Mouse (Mus musculus): ENCODE measurements around the gene Rpl35a.
"Not testable (repeated sequence)": the region's sequence is repeated elsewhere in the genome, so short reads cannot be mapped to it uniquely, and the experiment has no call there.

Rpl35a gene

DNA sequence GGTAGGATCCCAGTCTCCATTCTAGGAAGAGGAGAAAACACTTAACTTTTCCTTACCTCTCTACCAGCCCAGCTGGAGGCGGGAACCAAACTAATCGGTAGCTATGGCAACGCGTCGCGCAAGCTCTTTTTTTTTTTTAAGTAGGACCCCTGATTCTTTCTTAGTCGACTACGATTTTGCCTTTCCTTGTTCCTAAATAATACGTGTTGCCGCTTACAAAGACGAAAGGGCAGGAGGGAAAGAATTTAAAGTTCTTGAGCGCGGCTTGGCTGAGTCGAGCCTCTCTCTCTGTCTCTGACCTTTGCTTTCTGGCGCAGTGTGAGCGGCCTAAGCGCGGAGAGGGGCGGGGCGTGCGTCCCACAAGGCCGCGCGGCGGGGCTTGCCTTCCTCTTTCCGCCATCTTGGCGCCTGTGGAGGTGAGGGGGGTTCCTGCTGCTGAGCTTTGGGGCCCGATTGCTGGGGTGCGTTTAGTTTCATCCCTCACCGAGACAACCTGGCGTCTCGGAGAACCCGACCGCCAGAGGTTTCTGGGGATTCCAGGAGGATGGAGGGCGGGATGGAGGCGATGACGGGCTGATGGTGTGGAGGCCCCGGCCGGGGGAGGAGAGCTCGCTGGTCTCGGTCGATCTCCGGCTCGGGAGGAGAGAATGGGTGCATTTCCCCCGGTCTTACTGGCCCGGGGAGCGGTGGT, at the start of gene Rpl35a, which contains the start of gene Iqcg:
Gene Rpl35a, plus strand, starts transcription at position 359 of the 691 bp plus-strand sequence.
Gene Iqcg, minus strand, starts transcription at position 124 of the 691 bp plus-strand sequence.
- no peak for DNase-seq (ENCODE audit: extremely low read depth, low read depth, low spot score)

DNA sequence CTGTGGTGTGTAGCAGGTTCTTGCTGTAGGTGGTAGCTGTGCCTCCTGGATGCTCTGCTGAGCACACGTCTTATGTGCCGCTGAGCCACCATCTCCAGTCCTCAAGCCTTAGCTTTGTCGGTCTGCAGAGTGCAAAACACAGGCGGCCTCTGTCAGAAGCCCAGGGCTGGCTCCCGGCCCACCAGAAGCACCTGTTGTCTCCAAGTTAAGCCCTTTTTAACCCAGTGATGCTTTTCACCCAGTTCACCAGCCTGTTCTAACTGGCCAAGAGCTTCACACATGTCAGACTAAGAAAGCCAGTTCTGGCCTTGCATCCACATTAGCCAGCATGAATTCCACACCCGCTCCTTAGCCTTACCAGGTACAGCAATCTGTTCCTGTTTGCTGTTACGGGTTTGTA, 49.4 kb upstream of the Rpl35a start:
- peak; percentile 8 for DNase-seq (ENCODE audit: extremely low read depth, low read depth, low spot score)

DNA sequence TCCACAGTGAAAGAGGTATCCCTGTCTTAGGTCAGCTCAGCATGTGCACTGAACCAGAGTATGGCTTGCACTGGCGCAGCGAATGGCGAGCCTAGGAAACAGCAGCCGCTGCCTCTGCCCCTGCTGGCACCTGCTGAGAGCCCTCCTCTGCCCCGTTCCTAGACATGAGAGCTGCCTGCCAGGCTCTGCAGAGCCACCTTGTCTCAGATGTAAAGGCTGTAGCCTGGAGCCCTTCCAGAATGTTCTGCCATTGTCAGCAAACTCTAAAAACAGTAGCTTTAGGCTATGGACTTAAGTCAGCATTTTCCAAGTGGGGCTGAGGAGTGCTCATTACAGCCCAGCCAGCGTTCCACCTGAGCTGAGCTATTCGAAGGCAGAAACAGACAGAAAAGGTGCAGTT, 48.8 kb upstream of the Rpl35a start:
- no peak for DNase-seq (ENCODE audit: extremely low read depth, low read depth, low spot score)

DNA sequence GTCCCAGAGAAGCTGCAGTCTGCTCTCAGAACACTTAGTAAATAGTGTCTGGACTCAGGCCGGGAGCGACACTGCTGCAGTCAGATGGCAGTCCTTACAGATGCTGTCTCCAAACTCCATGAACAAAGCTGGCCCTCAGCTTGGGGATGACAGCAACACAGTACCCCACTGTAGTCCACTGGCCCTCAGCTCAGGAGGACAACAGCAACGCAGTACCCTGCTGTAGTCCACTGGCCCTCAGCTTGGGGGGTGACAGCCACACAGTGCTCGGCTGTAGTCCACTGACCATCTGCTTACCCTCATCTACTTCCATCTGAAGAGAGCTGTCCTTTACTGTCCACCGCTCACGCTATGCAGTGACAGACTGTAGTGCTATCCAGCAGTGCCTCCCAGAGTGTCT, 46.1 kb upstream of the Rpl35a start:
- DNase-seq (ENCODE audit: extremely low read depth, low read depth, low spot score), result no peak

DNA sequence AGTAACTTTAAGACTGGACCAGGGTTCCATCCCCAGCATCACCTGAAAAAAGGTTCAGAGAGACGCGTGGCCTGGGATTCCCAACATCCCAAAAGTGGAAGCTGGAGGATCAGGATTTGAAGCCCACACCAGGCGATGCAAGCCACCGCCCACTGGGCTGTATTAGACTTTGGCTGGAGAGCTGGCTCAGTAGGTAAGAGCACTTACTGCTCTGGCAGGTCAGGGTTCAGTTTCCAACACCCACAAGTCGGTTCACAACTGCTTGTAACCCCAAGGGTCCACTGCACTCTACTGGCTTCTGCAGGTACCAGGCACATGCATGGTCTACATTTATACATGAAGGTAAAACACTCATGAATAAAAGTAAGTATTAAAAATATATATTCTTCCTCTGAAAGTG, 42.5 kb upstream of the Rpl35a start:
- no peak for DNase-seq (ENCODE audit: extremely low read depth, low read depth, low spot score)

DNA sequence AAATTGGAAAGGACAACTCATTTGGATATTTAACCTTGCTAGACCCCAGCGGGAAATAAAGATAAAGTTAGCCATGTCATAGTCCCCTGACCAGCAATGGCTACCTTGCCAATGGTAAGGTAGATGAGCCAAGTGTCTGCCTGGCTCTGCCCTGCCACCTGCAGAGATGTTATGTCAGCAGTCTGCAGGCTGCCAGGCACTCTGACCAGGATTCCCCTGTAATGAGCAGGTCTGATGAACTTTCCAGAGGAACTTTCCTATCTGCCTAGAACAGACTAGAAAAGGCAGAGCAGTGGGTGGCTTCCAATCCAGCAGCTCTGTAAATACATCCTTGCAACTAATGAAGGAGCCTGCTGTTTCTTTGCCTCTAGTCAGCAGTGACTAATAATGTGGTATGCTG, 41.3 kb upstream of the Rpl35a start:
- no peak for DNase-seq (ENCODE audit: extremely low read depth, low read depth, low spot score)

DNA sequence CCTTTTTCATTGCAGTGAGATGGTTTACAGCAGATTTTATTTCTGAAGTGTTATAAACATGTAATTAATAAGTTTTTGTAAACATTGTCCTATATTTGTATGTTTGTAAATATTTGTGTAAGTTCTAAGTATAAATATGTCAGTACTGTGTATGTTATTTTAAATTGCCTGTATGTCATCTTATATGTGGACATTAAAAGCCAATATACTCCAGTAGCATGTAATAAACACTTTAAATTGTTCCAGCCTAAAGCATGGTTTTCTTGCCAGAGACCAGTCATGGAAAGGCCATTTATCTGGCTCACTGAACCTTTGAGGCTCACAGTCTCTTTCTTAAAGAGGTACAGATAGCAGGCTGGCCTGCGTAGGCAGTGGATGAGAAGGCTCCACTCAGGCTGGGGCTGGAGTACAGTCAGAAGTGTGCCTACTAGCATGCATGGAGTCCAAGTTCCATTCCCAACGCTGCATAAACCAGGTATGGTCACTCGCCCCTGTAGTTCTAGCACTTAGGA, 40.8 kb upstream of the Rpl35a start:
- no peak for DNase-seq (ENCODE audit: extremely low read depth, low read depth, low spot score)

DNA sequence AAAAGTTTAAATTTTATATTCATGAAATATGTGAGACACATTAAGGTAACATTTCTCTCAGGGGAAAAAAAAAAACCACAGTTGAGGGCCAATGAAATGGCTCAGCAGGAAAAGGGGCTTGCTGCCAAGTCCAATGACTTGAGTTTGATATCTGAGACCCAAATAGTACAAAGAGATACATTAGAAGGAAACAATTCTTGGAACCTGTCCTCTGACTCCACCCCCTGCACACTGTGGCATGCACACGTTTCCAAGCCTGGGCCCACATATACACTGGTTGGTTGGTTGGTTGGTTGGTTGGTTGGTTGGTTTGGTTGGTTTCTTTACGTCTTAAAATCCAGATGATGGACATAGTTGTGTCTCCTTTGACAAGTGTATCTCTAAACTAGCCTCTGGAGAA, 40.3 kb upstream of the Rpl35a start:
- no peak for DNase-seq (ENCODE audit: extremely low read depth, low read depth, low spot score)

DNA sequence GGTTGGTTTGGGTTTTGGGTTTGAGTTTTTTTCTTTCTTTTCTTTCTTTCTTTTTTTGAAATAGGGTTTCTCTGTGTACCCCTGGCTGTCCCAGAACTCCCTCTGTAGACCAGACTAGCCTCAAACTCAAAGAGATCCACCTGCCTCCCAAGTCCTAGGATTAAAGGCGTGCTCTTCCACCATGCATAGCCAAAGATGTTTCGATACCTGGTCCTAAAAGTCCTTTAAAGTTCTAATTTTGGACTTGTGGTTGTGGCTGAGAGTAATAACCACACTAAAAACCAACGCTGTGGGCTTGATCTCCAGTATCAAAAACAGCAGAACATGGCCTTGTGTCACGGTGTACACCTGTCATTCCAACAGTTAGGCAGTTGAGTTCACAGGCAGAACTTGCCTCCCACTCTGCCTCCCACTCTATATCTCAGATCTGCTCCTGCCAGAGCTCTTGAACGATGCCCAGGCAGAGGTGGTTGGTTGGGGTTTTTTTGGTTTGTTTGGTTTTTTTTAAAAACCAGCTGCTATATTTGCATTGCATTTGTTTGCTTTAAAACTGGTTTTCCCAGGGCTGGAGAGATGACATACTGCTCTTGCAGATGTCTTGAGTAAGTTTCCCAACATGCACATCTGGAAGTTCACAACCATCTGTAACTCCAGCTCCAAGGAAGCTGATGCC, 38.4 kb upstream of the Rpl35a start:
- peak; percentile 36 for DNase-seq (ENCODE audit: extremely low read depth, low read depth, low spot score)

DNA sequence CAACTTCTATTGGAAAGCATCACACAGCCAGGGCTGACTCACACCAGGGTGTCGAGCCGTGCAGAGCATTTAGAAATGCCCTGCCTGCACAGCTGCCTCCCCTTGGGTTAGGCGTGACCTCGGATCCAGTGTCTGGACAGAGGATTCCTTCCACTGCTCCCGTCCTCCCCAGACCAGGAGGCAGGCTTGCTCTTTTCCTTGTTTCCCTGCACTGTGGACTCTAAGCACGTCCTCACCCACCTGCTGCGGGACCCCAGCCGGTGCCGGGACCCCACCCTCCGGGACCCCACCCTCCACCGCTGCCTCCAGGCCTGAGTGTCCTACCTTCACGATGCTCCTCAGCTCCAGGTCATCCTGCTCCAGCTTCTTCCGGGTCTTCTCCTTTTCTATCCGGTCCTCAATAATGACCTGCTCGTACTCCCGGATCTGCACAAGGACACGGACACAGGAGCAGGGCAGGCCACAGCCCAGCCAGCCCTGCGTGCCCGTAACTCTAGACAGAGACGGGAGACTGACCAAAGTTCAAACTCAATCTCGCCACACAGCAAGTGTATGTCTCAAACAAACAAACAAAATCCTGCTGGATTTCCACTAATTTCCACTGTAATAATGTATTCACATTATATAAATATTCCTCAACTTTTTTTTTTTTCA, 37.0 kb upstream of the Rpl35a start:
- DNase-seq (ENCODE audit: extremely low read depth, low read depth, low spot score), result no peak

DNA sequence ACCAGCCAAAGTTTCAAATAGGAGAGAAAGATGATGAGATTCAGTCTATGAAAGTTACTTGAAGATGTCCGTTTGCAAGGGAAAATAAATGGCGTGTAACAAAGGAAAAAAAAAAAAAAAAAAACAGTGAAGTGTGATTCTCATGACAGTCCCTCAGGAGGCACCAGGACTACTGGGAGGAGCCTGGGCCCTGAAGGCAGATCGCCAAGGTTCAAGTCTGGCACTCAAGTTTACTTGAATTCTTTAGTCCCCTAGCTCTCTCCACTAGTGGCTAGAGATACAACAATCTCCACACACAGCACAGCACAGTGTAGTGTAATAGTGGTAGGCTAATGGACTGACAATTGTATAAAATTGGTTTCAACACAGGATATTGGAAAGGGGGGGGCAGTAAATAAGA, 34.9 kb upstream of the Rpl35a start:
- DNase-seq (ENCODE audit: extremely low read depth, low read depth, low spot score), result no peak

DNA sequence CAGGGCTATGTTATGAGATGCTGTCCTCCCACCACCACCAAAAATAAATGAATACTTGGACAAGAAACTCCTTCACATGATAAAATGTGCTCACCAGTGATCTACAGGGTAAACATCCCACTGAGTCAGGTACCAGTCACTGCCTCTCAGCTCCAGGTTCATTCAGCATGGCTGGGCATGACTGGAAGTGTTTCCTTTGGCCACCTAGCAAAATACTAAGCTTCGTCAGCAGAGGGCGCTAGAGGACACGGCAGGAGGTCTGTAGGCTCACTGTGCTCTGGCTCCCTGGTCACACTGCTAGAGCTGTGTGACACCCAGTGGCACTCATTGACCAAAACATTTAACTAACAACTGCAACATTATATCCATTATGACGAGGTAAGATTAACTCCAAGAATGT, 32.5 kb upstream of the Rpl35a start:
- DNase-seq (ENCODE audit: extremely low read depth, low read depth, low spot score), result peak; percentile 11

DNA sequence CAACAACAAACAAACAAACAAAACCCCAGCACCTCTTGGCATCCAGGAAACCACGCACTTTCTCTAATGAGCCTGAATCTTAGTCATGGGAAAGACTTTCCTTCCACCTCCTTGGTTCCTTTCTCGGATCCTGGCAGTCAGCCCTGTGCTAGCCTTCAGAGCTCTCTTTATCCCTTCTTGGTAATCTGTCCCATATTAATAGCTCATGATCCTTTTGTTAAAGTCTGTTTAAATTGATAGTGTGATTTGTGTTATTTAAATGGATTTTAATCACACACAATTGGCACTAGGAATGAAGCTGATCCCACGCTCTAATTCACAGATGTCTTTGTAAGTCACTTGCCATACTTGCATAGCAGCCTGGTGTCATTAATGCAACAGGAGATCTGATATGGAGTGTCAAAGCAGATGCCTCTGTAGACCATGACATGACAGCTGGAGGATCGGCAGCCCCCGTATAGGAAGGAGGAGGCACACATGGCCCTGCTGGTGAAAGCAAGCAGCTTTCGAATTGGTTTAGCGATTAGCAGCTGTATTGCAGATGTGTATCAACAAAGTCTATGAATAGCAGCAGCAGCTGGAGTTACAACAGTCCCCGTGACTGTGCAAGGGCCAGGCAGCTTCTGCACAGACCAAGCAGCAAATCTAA, 31.7 kb upstream of the Rpl35a start:
- DNase-seq (ENCODE audit: extremely low read depth, low read depth, low spot score), result no peak

DNA sequence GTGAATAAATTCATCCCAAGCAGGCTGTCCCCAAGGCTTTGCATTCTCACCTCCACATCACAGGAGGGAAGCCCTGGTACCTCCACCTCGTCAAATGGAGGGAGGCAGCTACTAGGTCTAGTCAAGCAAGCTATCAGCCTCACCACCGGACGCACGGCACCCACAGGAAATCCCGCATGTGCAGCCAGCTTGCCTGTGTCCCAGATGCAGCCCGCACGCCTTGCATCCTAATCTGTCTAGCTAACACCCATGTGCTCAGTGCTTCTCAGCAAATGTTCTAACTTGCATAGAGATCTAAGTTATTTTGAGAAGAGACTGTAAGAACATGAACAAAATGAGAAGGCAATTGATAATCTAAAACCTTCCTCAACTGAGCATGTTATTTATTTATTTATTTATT, 29.9 kb upstream of the Rpl35a start:
- no peak for DNase-seq (ENCODE audit: extremely low read depth, low read depth, low spot score)

DNA sequence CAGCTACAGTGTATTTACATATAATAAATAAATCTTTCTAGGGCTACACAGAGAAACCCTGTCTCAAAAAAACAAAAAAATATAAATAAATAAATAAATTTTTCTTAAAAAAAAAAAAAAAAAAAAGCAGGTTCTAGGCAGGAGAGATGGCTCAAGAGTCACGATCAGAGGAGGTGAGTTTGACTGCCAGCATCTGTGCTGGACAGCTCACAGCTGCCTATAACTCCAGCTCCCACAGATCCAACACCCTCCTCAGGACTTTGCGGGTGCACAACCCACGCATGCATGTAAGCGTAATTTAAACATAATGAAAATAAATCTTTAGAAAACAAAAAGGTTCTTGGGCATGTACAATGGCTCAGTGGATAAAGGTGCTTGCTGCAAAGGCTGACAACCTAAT, 20.2 kb upstream of the Rpl35a start:
- DNase-seq (ENCODE audit: extremely low read depth, low read depth, low spot score), result no peak

DNA sequence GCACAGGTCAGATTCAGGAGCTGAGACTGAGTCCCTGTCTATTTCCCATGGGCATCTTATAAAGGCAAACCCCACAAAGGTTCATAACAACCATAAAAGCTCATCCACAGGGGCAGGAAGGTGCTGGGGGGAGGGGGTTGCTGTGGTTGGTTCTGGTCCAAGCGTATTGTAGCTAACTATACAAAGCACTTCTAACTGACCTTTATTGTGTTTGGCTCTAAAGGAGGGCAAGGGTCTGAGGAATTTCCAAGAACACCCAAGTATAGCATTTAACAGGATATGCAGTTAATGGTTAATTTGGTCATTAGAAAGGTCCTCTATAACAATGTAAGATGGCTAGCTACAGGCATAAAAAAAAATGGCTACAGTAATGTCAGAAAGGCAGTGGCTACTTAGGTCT, 13.6 kb upstream of the Rpl35a start:
- DNase-seq (ENCODE audit: extremely low read depth, low read depth, low spot score), result no peak

DNA sequence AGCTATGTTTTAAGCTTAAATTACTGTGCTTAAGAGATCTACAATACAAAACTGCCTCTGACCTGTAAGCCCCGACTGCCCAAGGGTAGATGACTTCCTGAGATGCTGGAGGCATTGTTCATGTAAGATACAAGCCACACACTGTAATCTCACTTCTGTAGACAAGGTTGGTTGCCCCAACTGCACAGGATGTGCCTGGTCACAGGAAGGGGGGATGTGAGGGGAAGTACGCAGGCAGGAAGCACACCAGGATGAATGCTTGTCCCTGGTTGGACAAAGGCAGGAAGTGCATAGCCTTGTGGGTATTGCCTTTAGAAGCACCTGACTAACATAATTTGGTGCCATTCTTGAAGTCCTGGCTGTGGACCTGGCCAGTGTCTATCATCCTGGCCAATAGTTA, 13.0 kb upstream of the Rpl35a start:
- no peak for DNase-seq (ENCODE audit: extremely low read depth, low read depth, low spot score)

DNA sequence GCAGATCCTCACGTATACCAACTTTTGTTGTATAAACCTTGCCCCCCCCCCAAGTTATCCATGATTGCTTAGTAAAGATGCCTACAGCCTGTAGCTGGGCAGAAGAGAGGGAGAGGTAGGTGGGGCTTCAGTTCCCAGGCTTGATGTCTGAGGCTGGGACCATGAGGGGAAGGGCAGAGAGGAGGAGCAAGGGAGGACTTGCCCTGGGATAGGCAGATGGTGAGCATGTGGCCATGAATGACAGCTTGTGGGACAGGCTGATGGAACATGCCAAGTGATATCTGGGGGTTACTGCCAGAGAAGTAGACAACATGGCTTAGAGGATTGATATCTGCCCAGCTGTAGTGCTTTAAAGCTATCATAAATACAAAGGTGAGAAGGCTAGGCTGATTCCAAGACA, 8.2 kb upstream of the Rpl35a start:
- no peak for DNase-seq (ENCODE audit: extremely low read depth, low read depth, low spot score)

DNA sequence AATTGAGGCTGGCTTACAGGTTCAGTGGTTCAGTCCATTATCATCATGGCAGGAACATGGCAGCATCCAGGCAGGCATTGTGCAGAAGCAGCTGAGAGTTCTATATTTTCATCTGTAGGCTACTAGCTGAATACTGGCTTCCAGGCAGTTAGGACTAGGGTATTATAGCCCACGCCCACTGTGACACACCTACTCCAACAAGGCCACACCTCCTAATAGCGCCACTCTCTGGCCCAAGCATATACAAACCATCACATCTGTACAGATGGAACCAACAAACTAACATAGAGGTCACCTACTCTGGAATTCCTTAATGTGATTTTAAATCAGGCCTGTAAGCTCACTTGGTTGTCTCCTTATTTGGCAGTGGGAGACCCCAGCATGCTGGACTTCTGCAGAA, 7.6 kb upstream of the Rpl35a start:
- no peak for DNase-seq (ENCODE audit: extremely low read depth, low read depth, low spot score)

DNA sequence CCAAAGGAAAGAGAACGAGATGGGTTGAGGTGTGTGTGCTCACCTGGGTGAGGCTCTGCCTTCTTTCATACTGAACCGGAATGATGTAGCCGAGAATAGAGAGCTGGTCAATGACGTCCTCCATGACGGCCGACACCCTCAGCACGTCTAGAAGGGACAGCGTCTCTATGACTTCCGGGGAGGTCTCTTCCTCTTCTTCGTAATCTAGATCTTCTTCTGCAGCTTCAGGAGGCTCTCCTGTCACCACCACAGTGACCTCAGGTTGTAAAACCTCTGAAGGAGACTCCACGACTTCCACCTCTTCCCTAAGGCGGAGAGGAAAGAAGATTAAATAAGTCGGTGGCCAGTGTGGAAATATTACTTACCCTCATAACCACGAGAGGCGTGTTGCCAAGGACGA, 6.4 kb upstream of the Rpl35a start:
- DNase-seq (ENCODE audit: extremely low read depth, low read depth, low spot score), result no peak

DNA sequence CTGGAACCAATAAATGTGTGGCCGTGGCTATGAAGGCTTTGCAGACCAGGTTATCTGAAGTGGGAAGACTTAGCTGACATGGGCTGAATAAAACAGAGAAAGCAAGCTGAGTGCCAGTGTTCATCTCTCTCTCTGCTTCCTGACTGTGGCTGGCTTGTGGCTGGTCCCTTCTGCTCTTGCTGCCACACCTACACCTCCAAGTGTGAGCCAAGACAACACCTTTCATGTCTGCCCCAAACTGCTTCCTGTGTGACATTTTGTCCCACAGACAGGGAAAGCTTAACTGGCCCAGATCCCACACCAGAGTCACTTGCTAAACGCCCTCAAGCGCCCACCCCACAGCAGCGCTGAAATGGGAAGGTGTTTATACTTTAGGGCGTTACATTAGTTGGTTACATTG, 3.1 kb upstream of the Rpl35a start:
- DNase-seq (ENCODE audit: extremely low read depth, low read depth, low spot score), result no peak

DNA sequence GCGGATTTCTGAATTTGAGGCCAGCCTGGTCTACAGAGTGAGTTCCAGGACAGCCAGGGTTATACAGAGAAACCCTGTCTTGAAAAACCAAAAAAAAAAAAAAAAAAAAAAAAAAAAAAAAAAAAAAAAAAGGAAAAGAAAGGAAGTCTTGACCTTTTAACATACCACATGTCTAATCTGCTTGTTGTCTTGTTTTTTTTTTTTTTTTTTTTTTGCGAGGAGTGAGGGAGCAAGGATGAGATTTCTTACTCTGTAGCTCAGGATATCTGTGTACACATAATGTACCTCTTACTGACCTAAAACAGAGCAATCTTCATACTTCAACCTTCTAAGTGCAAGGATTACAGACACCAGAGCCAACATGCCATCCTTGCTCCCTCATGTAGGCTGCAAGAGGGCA, 1.3 kb upstream of the Rpl35a start:
- not testable (repeated sequence) for DNase-seq (ENCODE audit: extremely low read depth, low read depth, low spot score)
